Mouse (Mus musculus) lung, postnatal 0 days (tissue): Measurements from ENCODE around the gene Cd72. TPM values are rescaled to one million over a fixed set of nuclear protein-coding genes. Genes with fewer than 3 reads are reported as not detected.

Source experiments
- ATAC-seq: fragments of 200-750 bp; cut with Nextera tagmentation; 2 replicates; pipeline ENCODE4 v1.8.0; 2017; ENCODE audit warnings: moderate library complexity
- DNase-seq: peaks from one replicate; pipeline ENCODE4 v3.0.0-alpha.2; 2016; ENCODE audit warnings: low spot score
- H3K27ac ChIP-seq: fragments of 300-500 bp; sonication (generic); 2 replicates; pipeline ENCODE4 v1.5.1; 2014; ENCODE audit warnings: antibody characterized with exemption, mild to moderate bottlenecking, low read length, mixed read lengths
- H3K27me3 ChIP-seq: fragments of 300-500 bp; sonication (generic); replicated peaks from 2 replicates; pipeline ENCODE4 v1.6.1; 2014; ENCODE audit warnings: low read length, mixed read lengths; ENCODE audit not compliant: insufficient read depth
- H3K36me3 ChIP-seq: fragments of 300-500 bp; sonication (generic); 2 replicates; pipeline ENCODE4 v1.6.1; 2014; ENCODE audit warnings: low read length, mixed read lengths; ENCODE audit not compliant: insufficient read depth
- H3K4me1 ChIP-seq: fragments of 300-500 bp; sonication (generic); 2 replicates; pipeline ENCODE4 v1.6.1; 2014; ENCODE audit warnings: antibody characterized with exemption, low read depth, low read length, mixed read lengths; ENCODE audit not compliant: insufficient read depth
- H3K4me2 ChIP-seq: fragments of 300-500 bp; sonication (generic); replicated peaks from 2 replicates; pipeline ENCODE4 v1.6.1; 2014; ENCODE audit warnings: low read depth, mild to moderate bottlenecking, low read length, moderate library complexity, mixed read lengths
- H3K4me3 ChIP-seq: fragments of 300-500 bp; sonication (generic); 2 replicates; pipeline ENCODE4 v1.5.1; 2014; ENCODE audit warnings: low read depth, low read length
- H3K9ac ChIP-seq: fragments of 300-500 bp; sonication (generic); replicated peaks from 2 replicates; pipeline ENCODE4 v1.6.1; 2014; ENCODE audit warnings: low read depth, mild to moderate bottlenecking
- H3K9me3 ChIP-seq: fragments of 300-500 bp; sonication (generic); 2 replicates; pipeline ENCODE4 v1.6.1; 2016; ENCODE audit warnings: low read length, mixed read lengths
- CTCF ChIP-seq: IDR thresholded peaks from 2 replicates; pipeline ENCODE4 v1.5.1; 2016; ENCODE audit warnings: antibody characterized with exemption, mild to moderate bottlenecking
- EP300 ChIP-seq: IDR thresholded peaks from 2 replicates; pipeline ENCODE4 v1.6.1; 2016; ENCODE audit warnings: antibody characterized with exemption, mild to moderate bottlenecking, control low read depth
- WGBS: fragments of 180-500 bp; shearing (Covaris S2); extraction: QIAGEN DNeasy Blood & Tissue Kit; methylation state at CpG from one replicate; pipeline ENCODE4 v1.1.7; 2014; 5-methylcytosine and 5-hydroxymethylcytosine counted together
- polyA plus RNA-seq: library from polyadenylated mRNA; unstranded; fragments of >200 nt; fragmentation: Nextera tagmentation; extraction: Ambion mirVana; gene quantifications from 2 replicates; pipeline ENCODE4 v1.2.1, GENCODE M21; 2015

The Cd72 gene
- polyA plus RNA-seq = 2.7 and 3.1 TPM in 2 replicates

- H3K4me3 ChIP-seq = 0 out of 2 replicates have a peak within 1 kb of the TSS, but pooled peaks have one; percentile 8
- peaks cover 4% of the 10 kb centered on the region; the same call in 1 of the 2 replicates for H3K4me1 ChIP-seq
- DNase-seq (peak; percentile 42), ATAC-seq (no peak)
- no peak within 1 kb of the TSS for H3K9ac ChIP-seq
- H3K27me3 ChIP-seq = 0 out of 2 replicates have a peak, but pooled peaks cover 7% of the 10 kb centered on the region
- peak within 1 kb of the TSS; percentile 35 for H3K4me2 ChIP-seq
- no peak for TF ChIP-seq EP300
- TF ChIP-seq CTCF = peak; percentile 32; the same call in 1 of the 2 replicates
- no peaks in the 10 kb centered on the region for H3K9me3 ChIP-seq
- H3K36me3 ChIP-seq = no peaks in the 10 kb centered on the region
- no peak within 1 kb of the TSS for H3K27ac ChIP-seq
- WGBS = 25% methylated on average over 20 of the region's 20 CpGs
These were observed at the start of gene Cd72 for GRCm38 (mm10) chr4:43454041-43454836. Gene Cd72, minus strand, starts transcription at chr4:43454628.

GRCm38 (mm10) chr4:43503506-43503905 lies 49.1 kb upstream of the Cd72 start:
- H3K9me3 ChIP-seq = no peaks in the 10 kb centered on the region
- no peak for DNase-seq
- no peak overlapping the region for H3K27ac ChIP-seq
- TF ChIP-seq EP300 (no peak), CTCF (no peak)
- H3K4me2 ChIP-seq = no peak overlapping the region
- no peak for ATAC-seq
- WGBS = 74% methylated on average over 6 of the region's 6 CpGs
- peaks cover 10% of the 10 kb centered on the region; the same call in 1 of the 2 replicates for H3K4me1 ChIP-seq
- H3K4me3 ChIP-seq = no peak overlapping the region
- H3K9ac ChIP-seq = no peak overlapping the region
- no peaks in the 10 kb centered on the region for H3K36me3 ChIP-seq
- H3K27me3 ChIP-seq = no peaks in the 10 kb centered on the region

GRCm38 (mm10) chr4:43503041-43503440 lies 48.6 kb upstream of the Cd72 start:
- DNase-seq (no peak), ATAC-seq (no peak)
- Histone ChIP-seq H3K36me3 (no peaks in the 10 kb centered on the region), H3K4me3 (no peak overlapping the region), H3K4me1 (peaks cover 8% of the 10 kb centered on the region; the same call in 1 of the 2 replicates), H3K9ac (no peak overlapping the region), H3K27me3 (no peaks in the 10 kb centered on the region), H3K27ac (no peak overlapping the region), H3K9me3 (no peaks in the 10 kb centered on the region), H3K4me2 (no peak overlapping the region)
- no peak for TF ChIP-seq EP300
- TF ChIP-seq CTCF = no peak
- 78% methylated on average over 2 of the region's 2 CpGs for WGBS

GRCm38 (mm10) chr4:43499407-43500333 lies 45.2 kb upstream of the Cd72 start, which contains the start of gene Arhgef39:
Gene Arhgef39, minus strand, starts transcription at chr4:43499695.
- no peaks in the 10 kb centered on the region for H3K9me3 ChIP-seq
- H3K4me2 ChIP-seq = peak within 1 kb of the TSS; percentile 83
- no peak within 1 kb of the TSS; the same call in 1 of the 2 replicates for H3K9ac ChIP-seq
- ATAC-seq (peak; percentile 90), DNase-seq (peak; percentile 93)
- WGBS = 7% methylated on average over 50 of the region's 50 CpGs
- no peak within 1 kb of the TSS for H3K27ac ChIP-seq
- TF ChIP-seq CTCF (0 out of 2 replicates have a peak, but pooled peaks have one; percentile 10), EP300 (no peak)
- H3K4me1 ChIP-seq = peaks cover 5% of the 10 kb centered on the region; the same call in 1 of the 2 replicates
- H3K4me3 ChIP-seq = peak within 1 kb of the TSS; percentile 49
- no peaks in the 10 kb centered on the region for H3K27me3 ChIP-seq
- no peaks in the 10 kb centered on the region for H3K36me3 ChIP-seq

GRCm38 (mm10) chr4:43498983-43499382 lies 44.6 kb upstream of the Cd72 start:
- Histone ChIP-seq H3K9me3 (no peaks in the 10 kb centered on the region), H3K9ac (no peak overlapping the region), H3K27ac (no peak overlapping the region), H3K4me1 (peaks cover 5% of the 10 kb centered on the region; the same call in 1 of the 2 replicates), H3K27me3 (no peaks in the 10 kb centered on the region), H3K4me2 (peak overlapping the region; percentile 83), H3K36me3 (no peaks in the 10 kb centered on the region), H3K4me3 (peak overlapping the region; percentile 49)
- TF ChIP-seq EP300 (no peak), CTCF (peak; percentile 63)
- ATAC-seq (peak; percentile 41; the same call in 1 of the 2 replicates), DNase-seq (peak; percentile 44)
- WGBS = 15% methylated on average over 8 of the region's 8 CpGs

GRCm38 (mm10) chr4:43497946-43498345 lies 43.5 kb upstream of the Cd72 start:
- no peaks in the 10 kb centered on the region for H3K36me3 ChIP-seq
- ATAC-seq = no peak
- no peak overlapping the region for H3K4me2 ChIP-seq

More at GRCm38 (mm10) chr4:43497946-43498345, 43.5 kb upstream of the Cd72 start:
- Histone ChIP-seq H3K9ac (no peak overlapping the region), H3K27ac (no peak overlapping the region), H3K4me3 (no peak overlapping the region), H3K4me1 (peaks cover 5% of the 10 kb centered on the region; the same call in 1 of the 2 replicates), H3K9me3 (no peaks in the 10 kb centered on the region), H3K27me3 (no peaks in the 10 kb centered on the region)
- WGBS = 45% methylated on average over 4 of the region's 4 CpGs
- no peak for DNase-seq
- TF ChIP-seq EP300 (no peak), CTCF (no peak)
